Mouse (Mus musculus) kidney, adult 2 months (tissue): Measurements from ENCODE around the gene Krt87. TPM values are rescaled to one million over a fixed set of nuclear protein-coding genes. Genes with fewer than 3 reads are reported as not detected.

Experiments
- DNase-seq: peaks from one replicate; pipeline ENCODE4 v3.0.0; 2021
- H3K27ac ChIP-seq: fragments of 200-500 bp; 2 replicates; pipeline ENCODE4 v1.5.1; 2012; ENCODE audit warnings: low read depth, low read length, control low read depth, inconsistent platforms; ENCODE audit not compliant: insufficient read depth
- H3K27me3 ChIP-seq: fragments of 200-500 bp; replicated peaks from 2 replicates; pipeline ENCODE4 v1.6.1; 2012; ENCODE audit warnings: mild to moderate bottlenecking, moderate library complexity, low read length, inconsistent platforms; ENCODE audit not compliant: control insufficient read depth, insufficient read depth
- H3K36me3 ChIP-seq: fragments of 200-500 bp; 2 replicates; pipeline ENCODE4 v1.6.1; 2012; ENCODE audit warnings: mild to moderate bottlenecking, moderate library complexity, low read length, inconsistent platforms; ENCODE audit not compliant: control insufficient read depth, insufficient read depth
- H3K4me1 ChIP-seq: fragments of 200-500 bp; 2 replicates; pipeline ENCODE4 v1.6.1; 2011; ENCODE audit warnings: low read length; ENCODE audit not compliant: control insufficient read depth, insufficient read depth
- H3K4me3 ChIP-seq: fragments of 200-500 bp; 2 replicates; pipeline ENCODE4 v1.5.1; 2011; ENCODE audit warnings: mild to moderate bottlenecking, low read depth, low read length, control low read depth; ENCODE audit not compliant: insufficient read depth
- CTCF ChIP-seq: fragments of 200-500 bp; conservative IDR thresholded peaks from 2 replicates; pipeline ENCODE4 v1.5.1; 2011; ENCODE audit warnings: low read depth, mild to moderate bottlenecking, control low read depth, low read length, moderate library complexity, mixed read lengths; ENCODE audit not compliant: insufficient read depth, insufficient read length
- POLR2A ChIP-seq: fragments of 200-500 bp; IDR thresholded peaks from one replicate; pipeline ENCODE4 v1.6.1; 2011; ENCODE audit warnings: low read depth, low read length, control low read depth
- WGBS: fragments of 180-500 bp; shearing (Covaris S2); methylation state at CpG from one replicate; pipeline ENCODE4 v1.1.7; 2018; 5-methylcytosine and 5-hydroxymethylcytosine counted together
- polyA plus RNA-seq: library from polyadenylated mRNA; depleted of rRNA; stranded (reverse); fragments of >200 nt; gene quantifications from 2 replicates; pipeline ENCODE4 v1.2.3, GENCODE M21; 2012

The Krt87 gene
- polyA plus RNA-seq, 1 experiment: not detected

GRCm38 (mm10) chr15:101472952-101473528 lies 34.4 kb upstream of the Krt87 start, which contains the start of gene Krt86:
TSS of gene Krt86 (plus strand) at chr15:101473478.
- no peaks in the 10 kb centered on the region for H3K36me3 ChIP-seq
- WGBS: 13% methylated on average over 10 of the region's 10 CpGs
- H3K4me3 ChIP-seq: no peak within 1 kb of the TSS
- TF ChIP-seq CTCF (no peak), POLR2A (no peak)
- H3K27ac ChIP-seq: no peak within 1 kb of the TSS
- no peaks in the 10 kb centered on the region for H3K27me3 ChIP-seq
- H3K4me1 ChIP-seq: no peaks in the 10 kb centered on the region
- DNase-seq: no peak

- no peak for DNase-seq
- H3K27ac ChIP-seq: no peak overlapping the region
- no peaks in the 10 kb centered on the region for H3K27me3 ChIP-seq
- TF ChIP-seq POLR2A (no peak), CTCF (no peak)
- no peaks in the 10 kb centered on the region for H3K36me3 ChIP-seq
- H3K4me1 ChIP-seq: no peaks in the 10 kb centered on the region
- WGBS: 87% methylated on average over 4 of the region's 4 CpGs
- no peak overlapping the region for H3K4me3 ChIP-seq
Observed at GRCm38 (mm10) chr15:101469093-101469492, 30.5 kb upstream of the Krt87 start.

GRCm38 (mm10) chr15:101463651-101464050 lies 25.0 kb upstream of the Krt87 start, which contains the start of gene Krt81:
TSS of gene Krt81 (minus strand) at chr15:101463751.
- no peaks in the 10 kb centered on the region for H3K4me1 ChIP-seq
- H3K36me3 ChIP-seq: no peaks in the 10 kb centered on the region
- no peak for DNase-seq
- no peaks in the 10 kb centered on the region for H3K27me3 ChIP-seq
- H3K4me3 ChIP-seq: no peak within 1 kb of the TSS
- 83% methylated on average over 13 of the region's 13 CpGs for WGBS
- no peak within 1 kb of the TSS for H3K27ac ChIP-seq
- no peak for TF ChIP-seq CTCF
- no peak for TF ChIP-seq POLR2A

GRCm38 (mm10) chr15:101459283-101459682 lies 20.7 kb upstream of the Krt87 start:
- no peak for DNase-seq
- H3K36me3 ChIP-seq: no peaks in the 10 kb centered on the region
- H3K4me1 ChIP-seq: no peaks in the 10 kb centered on the region
- H3K27ac ChIP-seq: no peak overlapping the region
- H3K4me3 ChIP-seq: no peak overlapping the region
- no peaks in the 10 kb centered on the region for H3K27me3 ChIP-seq
- no peak for TF ChIP-seq CTCF
- no peak for TF ChIP-seq POLR2A
- 75% methylated on average over 14 of the region's 14 CpGs for WGBS

- Histone ChIP-seq H3K27ac (no peak overlapping the region), H3K27me3 (no peaks in the 10 kb centered on the region), H3K4me1 (no peaks in the 10 kb centered on the region), H3K36me3 (no peaks in the 10 kb centered on the region), H3K4me3 (no peak overlapping the region)
- TF ChIP-seq CTCF (no peak), POLR2A (no peak)
- peak; percentile 47 for DNase-seq
- WGBS: 43% methylated on average over 16 of the region's 16 CpGs
Observed at GRCm38 (mm10) chr15:101458361-101458930, 19.8 kb upstream of the Krt87 start.

GRCm38 (mm10) chr15:101455891-101456290 lies 17.3 kb upstream of the Krt87 start:
- TF ChIP-seq CTCF (no peak), POLR2A (no peak)
- no peak for DNase-seq
- H3K27ac ChIP-seq: no peak overlapping the region
- H3K4me1 ChIP-seq: no peaks in the 10 kb centered on the region
- no peak overlapping the region for H3K4me3 ChIP-seq
- WGBS: 93% methylated on average over 6 of the region's 6 CpGs
- no peaks in the 10 kb centered on the region for H3K27me3 ChIP-seq
- H3K36me3 ChIP-seq: no peaks in the 10 kb centered on the region

- Histone ChIP-seq H3K36me3 (no peaks in the 10 kb centered on the region), H3K4me3 (no peak overlapping the region), H3K4me1 (no peaks in the 10 kb centered on the region), H3K27ac (no peak overlapping the region), H3K27me3 (no peaks in the 10 kb centered on the region)
- TF ChIP-seq POLR2A (no peak), CTCF (no peak)
- 58% methylated on average over 2 of the region's 2 CpGs for WGBS
- peak; percentile 42 for DNase-seq
Observed at GRCm38 (mm10) chr15:101455292-101455691, 16.7 kb upstream of the Krt87 start.
